Mouse (Mus musculus) megakaryocyte, embryonic 14.5 days (primary cell): ENCODE data around the gene Nsd1.

Experiments
- FLI1 ChIP-seq: IDR thresholded peaks from 2 replicates; pipeline ENCODE4 v1.6.1; 2012; ENCODE audit warnings: low read length, inconsistent platforms, mixed read lengths
- GATA1 ChIP-seq: IDR thresholded peaks from 3 replicates; pipeline ENCODE4 v1.6.1; 2012; ENCODE audit warnings: mixed read lengths, low read length, inconsistent platforms, borderline replicate concordance

GRCm38 (mm10) chr13:55300913-55301312, 91.3 kb downstream of the Nsd1 start:
- TF ChIP-seq GATA1 (no peak), FLI1 (no peak)
